Mouse (Mus musculus) right cerebral cortex, adult 2 months (tissue): Measurements from ENCODE around the gene Smchd1.
A peak's percentile ranks its signal among the peaks of the same experiment; 100 is the strongest.
"Not testable (repeated sequence)": the region's sequence is repeated elsewhere in the genome, so short reads cannot be mapped to it uniquely, and the experiment has no call there.

Source experiments
- DNase-seq, 2 experiments: peaks; one replicate each; pipeline ENCODE4 v3.0.0; 2021 to 2022; ENCODE audit warnings: low spot score in 2 of 2

The Smchd1 gene

GRCm38 (mm10) chr17:71474762-71475704 is at the start of gene Smchd1:
Gene Smchd1, minus strand, starts transcription at chr17:71475343.
- DNase-seq: peak; percentile 91 to 92

DNA sequence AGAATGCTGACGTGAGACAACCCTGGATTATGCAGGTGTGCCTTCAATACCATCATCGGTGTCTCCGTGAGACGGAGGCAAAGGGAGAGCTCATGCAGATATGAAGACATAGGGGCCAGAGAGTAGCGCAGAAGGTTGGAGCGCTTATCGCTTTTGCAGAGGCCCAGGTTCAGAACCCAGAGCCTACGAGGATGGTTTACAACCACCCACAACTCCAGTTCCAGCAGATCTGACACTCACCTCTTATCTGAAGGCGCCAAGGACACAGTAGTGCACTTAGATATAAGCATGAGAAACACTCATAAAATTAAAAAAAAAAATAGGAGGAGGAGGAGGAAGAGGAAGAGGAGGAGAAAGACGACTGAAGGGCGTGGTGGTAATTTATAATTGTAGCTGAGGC is 35.2 kb upstream of the Smchd1 start:
- DNase-seq: no peak

DNA sequence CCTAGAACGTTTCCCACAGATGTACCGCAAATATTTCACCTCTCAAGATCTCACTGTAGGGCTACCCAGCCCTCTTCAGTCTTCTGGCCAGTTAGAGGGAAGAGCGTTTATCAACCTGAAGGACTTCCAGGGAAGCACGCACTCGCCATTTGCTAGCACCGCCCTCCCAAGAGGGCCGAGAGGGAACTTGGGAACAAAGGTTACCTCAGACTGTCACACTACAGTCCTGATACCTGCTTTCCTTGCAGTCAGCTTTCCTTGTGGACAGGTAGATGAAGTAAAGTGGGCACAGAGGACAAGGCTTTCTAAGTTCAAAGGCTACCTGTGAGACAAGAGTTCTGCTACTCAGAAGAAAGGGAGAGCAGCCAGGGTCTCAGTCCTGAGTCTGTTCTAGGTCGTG is 31.7 kb upstream of the Smchd1 start:
- DNase-seq: no peak

- no peak for DNase-seq
Observed at GRCm38 (mm10) chr17:71495784-71496183, 20.6 kb upstream of the Smchd1 start.

- no peak for DNase-seq
Observed at GRCm38 (mm10) chr17:71491332-71491686, 16.2 kb upstream of the Smchd1 start.

- no peak for DNase-seq
Observed at GRCm38 (mm10) chr17:71490666-71491331, 15.7 kb upstream of the Smchd1 start.

- DNase-seq: no peak
Observed at GRCm38 (mm10) chr17:71489703-71490461, 14.7 kb upstream of the Smchd1 start.

DNA sequence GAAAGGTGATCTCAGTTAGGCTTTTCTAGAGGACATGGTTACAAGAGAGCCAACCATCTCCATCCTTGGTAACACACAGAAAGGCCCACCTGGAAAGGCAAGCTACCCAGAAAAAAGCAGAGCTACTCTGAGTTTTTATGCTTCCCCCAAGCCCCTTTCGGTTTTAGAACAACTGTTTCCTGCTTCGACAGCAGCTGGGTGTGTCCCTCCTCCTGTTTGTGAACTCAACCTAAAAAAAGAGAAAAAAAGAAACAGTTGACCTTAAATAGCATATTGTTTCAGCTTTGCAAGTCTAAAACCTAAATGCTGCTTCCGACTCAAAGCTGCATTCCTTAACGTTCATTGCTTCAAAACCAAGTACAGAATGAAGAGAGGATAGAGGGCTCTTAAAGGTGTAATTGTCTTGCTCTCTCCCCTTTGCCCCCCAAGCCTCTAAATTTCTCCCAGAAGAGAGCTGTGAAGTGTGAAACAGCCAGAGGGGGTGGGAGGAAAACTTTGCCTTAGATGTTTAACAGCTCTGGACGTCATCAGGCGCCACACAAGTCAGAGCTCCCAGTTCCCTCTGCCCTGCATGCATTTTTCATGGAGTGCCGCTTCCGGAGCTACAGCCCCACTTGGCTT is 11.2 kb upstream of the Smchd1 start:
- DNase-seq: no peak

- DNase-seq: no peak
Observed at GRCm38 (mm10) chr17:71485791-71486230, 10.7 kb upstream of the Smchd1 start.

- DNase-seq: no peak
Observed at GRCm38 (mm10) chr17:71484711-71485110, 9.6 kb upstream of the Smchd1 start.

- no peak for DNase-seq
Observed at GRCm38 (mm10) chr17:71483418-71484060, 8.4 kb upstream of the Smchd1 start.

DNA sequence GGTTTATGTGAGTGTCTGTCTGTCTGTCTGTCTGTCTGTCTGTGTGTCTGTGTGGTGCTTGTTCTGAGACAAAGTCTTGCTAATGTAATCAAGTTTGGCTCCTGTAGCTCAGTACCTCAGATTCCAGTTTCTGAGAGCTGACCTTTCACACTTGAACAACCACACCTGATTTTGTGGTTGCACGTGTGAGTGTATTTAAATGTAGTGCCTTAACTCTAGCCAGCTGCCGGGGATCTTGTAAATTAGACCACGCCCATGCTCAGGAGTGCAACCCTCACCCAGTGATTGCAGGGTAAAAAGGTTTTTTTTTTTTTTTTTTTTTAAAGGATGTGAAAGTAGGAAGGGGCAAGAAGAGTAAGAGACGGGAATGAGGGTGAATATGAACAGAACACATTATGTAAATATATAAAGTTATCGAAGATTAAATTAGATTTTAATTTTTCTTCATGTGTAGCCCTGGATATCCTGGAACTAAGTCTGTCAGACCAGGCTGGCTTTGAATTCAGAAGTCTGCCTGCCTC is 4.3 kb upstream of the Smchd1 start:
- DNase-seq: no peak

GRCm38 (mm10) chr17:71477481-71477880 is 2.3 kb upstream of the Smchd1 start:
- no peak for DNase-seq

DNA sequence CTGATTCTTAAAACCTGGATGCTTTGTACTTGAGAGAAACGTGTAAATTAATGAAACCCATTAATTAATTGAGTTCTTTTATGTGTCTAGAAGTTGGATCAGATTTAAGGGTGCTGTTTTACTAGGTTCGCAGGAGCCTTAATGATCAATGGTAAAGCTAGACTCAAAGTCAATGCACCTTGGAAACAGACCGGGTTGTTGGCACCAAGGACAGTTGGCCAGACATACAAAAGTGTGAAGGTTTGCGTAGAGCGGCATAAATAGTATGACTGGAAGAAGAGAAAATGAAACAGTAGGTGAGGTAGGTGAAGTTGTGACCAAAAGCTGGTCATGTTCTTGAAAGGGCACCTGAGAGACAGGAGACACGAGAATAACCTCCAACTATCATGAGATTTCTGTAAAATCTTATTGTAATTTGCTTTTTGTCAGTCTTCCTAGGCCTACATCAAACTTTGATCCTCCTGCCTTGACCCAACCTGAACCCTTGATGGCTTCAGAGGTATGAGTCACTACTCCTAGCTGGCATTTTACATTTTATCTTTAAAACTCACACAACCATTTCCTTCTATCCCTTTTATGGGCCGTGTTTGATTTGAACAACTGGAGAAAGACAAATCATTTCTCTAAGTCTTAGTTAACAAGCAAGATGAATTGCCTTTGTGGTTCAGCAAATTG is 1.3 kb upstream of the Smchd1 start:
- no peak for DNase-seq

DNA sequence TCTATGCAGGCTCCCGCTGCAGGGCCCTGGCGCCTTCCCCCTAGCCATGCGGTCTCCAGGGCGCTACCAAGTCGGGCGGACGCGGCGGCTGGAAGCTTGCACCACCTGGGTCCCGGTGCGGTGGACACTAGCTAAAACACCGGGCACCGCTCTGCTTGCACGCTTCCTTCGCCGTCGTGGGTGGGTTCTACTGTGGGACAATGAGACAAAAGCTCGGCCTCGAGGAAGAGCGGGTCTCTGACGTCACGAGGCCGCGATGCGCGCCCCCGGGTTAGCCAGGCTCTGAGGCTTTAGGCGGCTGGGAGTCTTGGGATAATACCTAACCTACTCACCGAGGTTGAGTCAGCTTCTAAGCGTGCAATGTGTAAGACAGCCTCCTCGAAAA is 554 bp upstream of the Smchd1 start:
- peak; percentile 67 to 71 for DNase-seq

GRCm38 (mm10) chr17:71474128-71474527 is 1.0 kb downstream of the Smchd1 start:
- no peak for DNase-seq

GRCm38 (mm10) chr17:71471261-71471660 is 3.9 kb downstream of the Smchd1 start:
- no peak for DNase-seq

GRCm38 (mm10) chr17:71460312-71460711 is 14.8 kb downstream of the Smchd1 start:
- no peak for DNase-seq

DNA sequence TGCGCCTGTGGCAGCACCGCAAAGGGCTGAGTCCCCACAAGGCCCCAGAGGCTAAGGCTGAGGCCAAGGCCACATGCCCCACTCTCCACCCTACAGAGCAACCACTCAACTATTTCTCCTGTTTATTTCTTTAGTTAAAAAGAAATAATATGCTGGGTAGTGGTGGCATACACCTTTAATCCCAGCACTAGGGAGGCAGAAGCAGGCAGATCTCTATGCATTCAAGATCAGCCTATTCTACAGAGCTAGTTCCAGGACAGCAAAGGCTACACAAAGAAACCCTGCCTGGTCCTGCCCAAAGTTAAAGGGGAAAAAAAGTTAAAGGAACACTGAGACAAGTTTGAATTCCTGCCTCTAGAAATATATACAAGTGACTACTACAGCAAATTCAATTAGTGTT is 15.3 kb downstream of the Smchd1 start, which contains the start of gene Gm4707:
Gene Gm4707 (minus strand): TSS at position 101 of the 400 bp plus-strand sequence.
- DNase-seq: no peak

DNA sequence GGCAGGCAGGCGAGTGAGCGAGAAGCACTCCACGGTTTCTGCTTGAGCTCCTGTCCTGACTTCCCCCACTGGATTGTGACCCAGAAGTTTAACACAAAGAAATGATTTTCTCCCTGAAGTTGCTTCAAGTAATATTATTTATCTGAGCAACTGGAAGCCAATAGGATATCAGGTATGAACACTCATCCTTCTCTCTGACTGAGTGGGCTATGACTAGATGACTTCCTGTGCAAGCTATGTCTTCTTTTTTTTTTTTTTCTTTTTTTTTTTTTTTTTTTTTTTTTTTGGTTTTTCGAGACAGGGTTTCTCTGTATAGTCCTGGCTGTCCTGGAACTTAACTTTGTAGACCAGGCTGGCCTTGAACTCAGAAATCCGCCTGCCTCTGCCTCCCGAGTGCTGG is 17.8 kb downstream of the Smchd1 start:
- not testable (repeated sequence) for DNase-seq
